Mouse (Mus musculus): Measurements from ENCODE around the gene Gipc3. TPM values are rescaled to one million over a fixed set of nuclear protein-coding genes. Genes with fewer than 3 reads are reported as not detected.

Gipc3 gene
- 1 to 10 TPM; 3.6 to 4.0 TPM for total RNA-seq (2021)
- long read RNA-seq, experiment 1, result 0 reads
- long read RNA-seq, experiment 2, result 0 reads

DNA sequence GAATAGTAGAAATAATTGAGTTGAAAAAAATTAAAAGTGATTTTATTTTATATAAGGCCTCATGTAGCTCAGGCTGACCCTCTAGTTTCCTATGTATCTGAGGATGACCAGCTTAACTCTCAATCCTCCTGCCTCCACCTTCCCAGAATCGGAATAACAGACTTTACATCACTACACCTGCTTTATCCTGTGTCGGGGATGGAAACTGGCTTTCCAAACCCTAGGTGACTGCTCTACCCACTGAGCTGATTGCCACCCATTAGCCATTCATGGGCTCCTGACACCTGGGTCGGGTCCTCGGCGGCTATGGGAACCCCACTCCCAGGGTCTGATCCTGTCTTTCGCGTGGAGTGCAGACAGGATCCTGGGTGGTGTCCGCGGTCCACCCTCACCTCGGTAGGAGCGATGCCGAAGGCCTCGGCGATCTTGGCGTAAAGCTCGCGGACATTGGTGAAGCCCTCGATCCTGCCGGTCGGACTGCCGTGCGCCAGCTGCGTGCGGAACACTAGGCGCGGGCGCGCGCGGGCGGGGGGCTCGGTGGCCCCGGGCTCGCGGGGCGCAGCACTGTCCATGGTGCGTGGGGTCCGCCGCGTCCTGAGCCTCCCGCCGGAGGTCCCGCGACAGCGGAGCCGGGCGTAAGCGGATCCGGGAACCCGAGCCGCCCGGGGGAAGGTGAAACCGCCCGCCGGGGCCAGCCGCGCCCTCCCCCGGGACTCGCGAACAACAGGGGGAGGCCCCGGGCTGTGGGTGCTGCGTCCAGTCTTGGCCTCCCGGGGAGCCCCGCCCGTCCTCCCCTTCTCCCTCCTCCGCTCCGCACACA lies at the start of gene Gipc3:
TSS of gene Gipc3 (minus strand) at position 581 of the 820 bp plus-strand sequence.
- DNase-seq, result peak; percentile 57

- no peak for DNase-seq
Observed at GRCm38 (mm10) chr10:81392781-81393185, 49.7 kb upstream of the Gipc3 start, which contains the start of gene Smim24. Smim24 (plus strand) TSS chr10:81393051.

DNA sequence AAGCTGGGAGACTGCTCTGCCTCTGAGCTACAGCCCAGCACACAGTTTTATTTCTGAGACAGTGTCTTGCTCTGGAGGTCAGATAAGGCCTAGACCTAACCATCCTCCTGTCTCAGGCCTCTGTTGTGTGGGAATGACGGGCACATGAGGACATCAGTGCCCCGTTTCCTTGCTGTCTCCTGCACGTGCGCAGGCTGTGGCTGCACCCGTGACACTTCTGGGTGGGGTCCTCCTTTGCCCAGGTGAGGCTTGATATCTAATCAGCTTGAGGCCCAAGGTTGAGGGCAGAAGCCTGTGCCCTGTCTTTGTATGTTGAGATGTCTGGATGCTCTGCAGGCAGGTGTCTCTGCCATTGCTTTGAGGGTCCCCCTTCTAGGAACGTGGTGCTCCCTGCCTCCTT lies 49.2 kb upstream of the Gipc3 start:
- no peak for DNase-seq

GRCm38 (mm10) chr10:81390678-81390965 lies 47.6 kb upstream of the Gipc3 start:
- peak; percentile 41 for DNase-seq

- DNase-seq, result peak; percentile 84
Observed at GRCm38 (mm10) chr10:81389801-81390677, 47.0 kb upstream of the Gipc3 start.

DNA sequence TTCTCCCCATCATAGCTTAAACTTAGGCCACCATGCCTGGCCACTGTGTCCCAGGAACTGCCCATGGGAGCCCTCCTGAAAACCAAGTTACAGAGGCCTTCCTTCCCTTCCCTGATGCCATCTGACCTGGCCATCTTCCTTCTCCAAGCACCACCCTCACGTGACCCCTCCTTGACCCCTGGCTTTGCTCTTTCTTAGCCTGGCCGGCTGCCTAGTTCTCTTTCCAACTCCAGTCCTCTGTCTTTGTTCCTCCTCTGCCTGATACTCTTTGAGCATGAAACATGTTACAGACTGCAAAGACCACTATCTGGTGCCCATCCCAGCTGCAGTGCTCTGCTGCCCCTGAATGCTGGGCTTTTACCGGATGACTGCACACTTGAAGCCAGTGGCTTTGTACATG lies 46.3 kb upstream of the Gipc3 start:
- DNase-seq, result peak; percentile 81

GRCm38 (mm10) chr10:81388505-81389055 lies 45.5 kb upstream of the Gipc3 start, which contains the start of gene Gm48552:
Gm48552 (plus strand) TSS chr10:81389005.
- no peak for DNase-seq

GRCm38 (mm10) chr10:81387716-81388115 lies 44.6 kb upstream of the Gipc3 start:
- DNase-seq, result peak; percentile 16

DNA sequence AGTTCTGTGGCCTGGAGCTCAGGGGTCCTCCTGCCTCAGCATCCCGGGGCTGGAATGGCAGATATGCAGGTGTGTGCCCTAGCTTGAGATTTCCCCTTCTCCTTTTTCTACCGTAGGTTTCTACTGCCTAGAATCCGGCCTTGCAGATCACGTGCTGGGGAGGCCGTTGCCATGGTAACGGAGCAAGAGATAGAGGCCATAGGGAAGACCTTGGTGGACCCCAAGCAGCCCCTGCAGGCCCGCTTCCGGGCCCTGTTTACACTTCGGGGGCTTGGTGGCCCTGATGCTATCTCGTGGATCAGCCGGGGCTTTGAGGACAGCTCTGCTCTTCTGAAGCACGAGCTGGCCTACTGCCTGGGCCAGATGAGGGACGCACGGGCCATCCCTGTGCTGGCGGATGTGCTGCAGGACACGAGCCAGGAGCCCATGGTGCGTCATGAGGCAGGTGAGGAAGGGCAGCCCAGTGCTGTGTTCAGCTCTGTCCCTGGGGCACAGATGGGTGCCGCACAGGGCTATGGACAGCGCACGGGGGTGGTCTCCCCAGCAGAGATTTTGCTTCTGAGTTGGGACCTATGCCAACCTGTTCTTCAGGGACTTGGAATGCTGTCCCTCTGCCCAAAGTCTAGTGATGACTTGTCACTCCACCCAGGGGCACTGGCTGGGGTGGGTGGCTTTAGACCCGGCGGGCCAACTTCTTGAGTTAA lies 42.7 kb upstream of the Gipc3 start:
- peak; percentile 52 for DNase-seq

GRCm38 (mm10) chr10:81384605-81384982 lies 41.5 kb upstream of the Gipc3 start:
- no peak for DNase-seq

GRCm38 (mm10) chr10:81383802-81384604 lies 40.9 kb upstream of the Gipc3 start, which contains the start of the genes Dohh and Gm48551:
Dohh (plus strand) TSS chr10:81384428.
Gm48551 (plus strand) TSS chr10:81384466.
- peak; percentile 99 for DNase-seq

GRCm38 (mm10) chr10:81382039-81382438 lies 39.0 kb upstream of the Gipc3 start:
- DNase-seq, result peak; percentile 59

DNA sequence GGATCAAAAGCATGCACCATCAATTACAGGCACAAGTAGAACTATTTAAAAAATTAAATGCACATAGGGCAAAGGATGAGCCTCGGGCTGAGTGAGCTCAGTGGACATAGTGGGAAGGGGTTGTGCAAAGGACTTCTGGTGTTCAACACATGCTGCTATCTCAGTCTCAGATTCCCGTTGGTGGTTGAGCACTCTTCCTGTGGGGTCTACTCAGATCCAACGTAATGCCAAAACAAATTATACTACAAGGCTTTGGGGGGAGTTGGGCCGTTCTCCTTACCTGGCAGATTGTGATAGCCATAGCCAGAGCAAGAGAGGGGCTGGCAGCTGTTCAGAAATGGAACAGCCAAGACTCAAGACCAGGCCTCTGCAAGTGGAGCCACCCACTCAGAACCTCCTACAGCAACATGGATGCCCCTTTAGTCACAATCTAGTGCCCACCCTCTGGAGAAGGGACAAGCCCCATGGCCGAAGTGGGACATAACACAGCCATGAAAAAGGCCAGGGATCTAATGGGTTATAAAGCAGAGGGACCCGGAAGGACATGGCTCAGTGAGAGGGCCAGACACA lies 36.8 kb upstream of the Gipc3 start:
- no peak for DNase-seq

DNA sequence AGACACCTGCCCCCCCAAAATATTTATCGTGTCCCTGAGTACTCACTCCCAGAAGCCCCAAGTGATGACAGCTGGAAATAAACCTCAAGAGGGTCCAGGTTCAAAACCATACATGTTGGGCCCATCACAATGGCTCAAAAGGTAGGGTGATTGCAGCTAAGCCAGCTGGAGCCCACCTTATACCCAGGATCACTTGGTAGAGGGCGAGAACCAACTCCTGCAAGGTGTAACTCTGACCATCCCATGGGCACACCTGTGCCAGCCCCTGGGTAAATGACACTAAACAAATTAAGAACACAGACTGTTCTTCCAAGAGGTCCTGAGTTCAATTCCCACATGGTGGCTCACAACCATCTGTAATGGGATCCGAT lies 36.1 kb upstream of the Gipc3 start:
- no peak for DNase-seq

DNA sequence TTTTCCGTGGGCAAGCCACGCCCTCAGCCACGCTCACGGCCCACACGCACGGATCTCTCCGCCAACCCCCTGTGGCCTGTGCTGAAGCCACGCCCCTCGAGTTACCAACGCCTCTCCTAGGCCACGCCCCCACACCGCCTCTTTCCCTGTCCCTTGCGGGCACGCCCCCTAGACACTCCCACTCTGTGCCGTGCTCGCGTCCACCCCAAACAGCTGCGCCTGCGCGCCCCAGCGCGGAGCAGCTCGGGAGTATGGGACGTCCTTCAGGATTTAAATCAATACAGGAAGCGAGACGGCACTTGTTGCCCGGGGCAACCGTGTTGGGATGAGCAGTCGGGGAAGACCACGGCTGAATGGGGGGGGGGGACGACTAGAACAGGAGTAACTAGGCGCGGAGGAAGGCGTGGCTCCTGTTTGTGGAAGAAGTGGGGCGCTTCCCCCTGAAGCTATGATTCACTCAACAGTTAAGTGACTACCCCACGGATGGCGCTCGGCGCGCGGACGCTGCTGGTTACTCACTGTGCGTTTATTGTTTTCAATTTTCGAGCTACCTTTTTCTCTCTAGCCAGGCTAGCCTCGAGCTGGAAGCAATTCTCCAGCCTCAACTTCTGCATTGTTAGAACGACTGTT lies 35.6 kb upstream of the Gipc3 start:
- DNase-seq, result peak; percentile 100

DNA sequence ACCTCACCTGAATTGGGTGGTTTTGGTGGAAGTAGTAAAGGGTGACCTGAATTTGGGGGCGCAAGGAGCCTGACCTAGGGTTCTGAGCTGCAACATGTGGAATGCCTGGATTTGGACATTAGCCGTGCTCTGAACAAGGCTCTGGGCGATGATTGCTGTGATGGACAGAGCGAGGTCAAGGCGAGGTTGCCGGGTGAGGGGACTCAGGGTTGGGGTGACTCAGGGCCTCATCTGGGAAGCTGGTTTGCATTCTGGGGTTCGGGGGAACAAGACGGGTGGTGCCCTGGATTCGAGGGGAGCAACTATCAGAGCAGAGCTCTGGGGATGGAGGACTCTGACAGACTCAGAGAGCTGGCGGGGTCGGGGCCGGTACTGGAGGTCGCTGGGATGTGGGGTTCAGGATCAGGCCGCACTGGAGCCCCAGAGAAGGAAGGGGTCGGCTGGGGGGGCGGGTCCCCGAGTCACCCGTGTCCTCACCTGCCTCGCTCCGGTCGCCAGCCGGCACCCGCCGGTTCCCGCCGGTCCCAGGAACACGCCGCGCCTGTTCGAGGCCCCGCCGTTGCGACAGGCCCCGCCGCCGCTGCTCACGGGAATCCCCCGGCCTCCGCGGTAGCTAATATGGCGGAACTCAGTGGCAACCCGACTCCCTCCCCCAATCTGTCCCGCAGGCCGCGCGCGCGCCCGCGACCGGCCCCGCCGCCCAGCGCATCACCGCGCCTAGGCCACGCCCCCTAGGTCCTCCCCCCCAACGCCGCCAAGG lies 34.9 kb upstream of the Gipc3 start, which contains the start of gene Fzr1:
TSS of gene Fzr1 (minus strand) at position 724 of the 760 bp plus-strand sequence.
- DNase-seq, result no peak

DNA sequence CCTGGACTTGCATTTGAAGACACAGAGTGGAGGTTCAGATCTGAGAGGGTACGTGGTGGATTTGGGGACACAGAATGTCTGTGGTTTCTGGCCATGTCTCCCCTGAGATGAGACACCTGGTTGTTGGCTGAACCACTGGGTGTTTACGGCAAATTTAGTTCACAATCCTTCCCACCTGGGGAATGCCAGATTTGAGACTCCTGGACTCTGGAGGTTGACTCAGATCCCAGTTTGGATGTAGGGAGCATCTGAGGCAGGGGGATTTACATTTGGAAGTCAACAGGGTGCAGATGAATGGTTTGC lies 34.2 kb upstream of the Gipc3 start:
- DNase-seq, result no peak

DNA sequence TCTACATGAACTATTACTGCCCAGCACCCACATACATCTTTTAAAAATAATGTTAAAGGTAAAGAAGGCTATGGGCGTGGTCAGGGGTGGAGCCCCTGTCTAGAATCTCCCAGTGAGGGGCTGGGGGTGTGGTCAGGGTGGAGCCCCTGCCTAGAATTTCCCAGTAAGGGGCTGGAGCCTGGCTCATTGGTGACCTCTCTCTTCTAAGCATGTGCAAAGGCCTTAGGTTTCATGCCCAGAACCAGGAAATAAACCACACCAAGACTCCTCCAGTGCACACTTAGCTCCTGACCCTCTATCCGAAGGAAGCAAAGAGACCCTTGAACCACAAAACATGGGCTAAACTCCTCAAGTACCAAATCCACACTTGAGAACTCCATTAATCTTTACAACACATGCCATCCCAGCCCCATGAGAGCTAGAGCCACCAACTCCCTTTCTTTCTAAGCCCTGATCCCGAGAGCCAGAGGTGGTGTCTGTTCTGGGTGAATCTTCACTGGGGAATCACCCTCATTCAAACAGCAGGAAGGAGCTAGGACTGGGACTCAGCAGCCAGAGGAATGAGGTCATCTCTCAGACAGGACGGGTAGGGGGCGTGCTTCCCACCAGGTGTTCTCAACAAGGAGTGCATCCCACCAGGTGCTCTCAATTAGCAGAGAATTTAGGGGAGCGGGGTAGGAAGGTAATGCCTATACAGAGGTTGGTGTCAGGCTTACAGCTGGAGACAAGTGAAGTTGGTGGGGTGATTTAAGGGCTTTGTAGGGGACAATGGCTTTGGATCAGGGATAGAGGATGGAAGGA lies 33.7 kb upstream of the Gipc3 start:
- DNase-seq, result no peak

GRCm38 (mm10) chr10:81375322-81375721 lies 32.3 kb upstream of the Gipc3 start:
- DNase-seq, result no peak
